Mouse (Mus musculus) C2C12 (cell line): ENCODE measurements around the gene Eogt. TPM values are rescaled to one million over a fixed set of nuclear protein-coding genes. Genes with fewer than 3 reads are reported as not detected.

Source experiments
- H3K27me3 ChIP-seq: one replicate; pipeline ENCODE4 v1.6.1; 2011; ENCODE audit not compliant: control insufficient read depth, insufficient read depth, insufficient read length
- H3K36me3 ChIP-seq: one replicate; pipeline ENCODE4 v1.6.1; 2011; ENCODE audit not compliant: control insufficient read depth, insufficient read depth
- H3K4me3 ChIP-seq: one replicate; pipeline ENCODE4 v1.5.1; 2011; ENCODE audit warnings: mild to moderate bottlenecking, control low read depth; ENCODE audit not compliant: poor library complexity, insufficient read depth, severe bottlenecking
- H3K79me2 ChIP-seq: one replicate; pipeline ENCODE4 v1.6.1; 2011; ENCODE audit not compliant: control insufficient read depth, insufficient read depth
- H3K79me3 ChIP-seq: one replicate; pipeline ENCODE4 v1.6.1; 2011; ENCODE audit warnings: low read depth, control low read depth
- H3ac ChIP-seq: one replicate; pipeline ENCODE3; 2011; ENCODE audit warnings: low read depth; ENCODE audit not compliant: control insufficient read depth, insufficient read length
- CEBPB ChIP-seq: IDR thresholded peaks from one replicate; pipeline ENCODE4 v1.6.1; 2011; ENCODE audit warnings: low read depth, mild to moderate bottlenecking, control low read depth, moderate library complexity
- CTCF ChIP-seq: IDR thresholded peaks from one replicate; pipeline ENCODE4 v1.5.1; 2011; ENCODE audit not compliant: control insufficient read depth, insufficient read depth, insufficient read length
- FOSL1 ChIP-seq: IDR thresholded peaks from one replicate; pipeline ENCODE4 v1.8.0; 2011; ENCODE audit warnings: mild to moderate bottlenecking, low read length; ENCODE audit not compliant: poor library complexity, insufficient read depth, severe bottlenecking
- MAX ChIP-seq: IDR thresholded peaks from one replicate; pipeline ENCODE4 v1.6.1; 2011; ENCODE audit warnings: mild to moderate bottlenecking, control low read depth
- MYOD1 ChIP-seq: IDR thresholded peaks from one replicate; pipeline ENCODE4 v1.6.1; 2011; ENCODE audit warnings: low read depth; ENCODE audit not compliant: control insufficient read depth, insufficient read length
- MYOG ChIP-seq: IDR thresholded peaks from one replicate; pipeline ENCODE4 v1.6.1; 2011; ENCODE audit not compliant: control insufficient read depth, insufficient read length; ENCODE audit errors: extremely low read depth
- USF1 ChIP-seq: IDR thresholded peaks from one replicate; pipeline ENCODE4 v1.6.1; 2011; ENCODE audit warnings: low read depth, mild to moderate bottlenecking, control low read depth, moderate library complexity
- polyA plus RNA-seq: library from polyadenylated mRNA; unstranded; fragments of >200 nt; fragmentation: generic; extraction: Trizol; gene quantifications from one replicate; pipeline ENCODE4 v1.2.1, GENCODE M21; 2012; ENCODE audit warnings: missing spikeins

The Eogt gene
- polyA plus RNA-seq, 1 experiment = 4.9 TPM

DNA sequence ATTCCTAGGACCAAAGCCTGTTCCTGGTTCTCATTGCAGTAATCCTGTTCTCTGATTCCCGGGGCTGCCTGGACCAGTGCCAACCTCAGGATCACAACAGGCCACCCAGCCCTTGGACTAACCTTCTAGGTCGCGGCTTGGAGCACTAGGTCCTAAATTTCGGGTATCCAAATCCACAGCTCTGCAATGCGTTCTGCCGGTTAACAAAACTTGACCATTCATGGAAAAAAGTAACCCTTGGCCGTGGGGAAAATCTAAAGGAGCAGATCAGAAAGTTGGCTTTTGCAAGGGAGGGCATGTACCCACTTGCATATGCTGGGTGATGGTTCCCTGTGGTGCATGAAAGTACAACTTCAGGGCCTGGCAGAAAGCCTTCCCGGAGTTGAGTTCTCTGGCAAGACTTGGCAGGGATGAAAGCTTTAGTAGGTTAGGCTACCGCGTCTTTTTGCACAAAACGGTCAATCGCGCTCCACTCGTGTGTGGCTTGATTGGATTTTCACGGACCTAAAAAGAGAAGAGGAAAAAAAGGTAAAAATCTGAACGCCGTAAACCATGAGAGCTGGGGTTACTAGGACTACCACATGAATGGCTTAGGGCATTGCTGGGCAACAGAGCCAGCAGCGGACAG, 1.1 kb downstream of the Eogt start:
- peaks cover 12% of the 10 kb centered on the region for H3K36me3 ChIP-seq
- TF ChIP-seq MYOG = no peak
- no peak for TF ChIP-seq USF1
- no peak for TF ChIP-seq FOSL1
- TF ChIP-seq CEBPB = no peak
- no peak for TF ChIP-seq CTCF
- no peaks in the 10 kb centered on the region for H3K27me3 ChIP-seq
- peak overlapping the region; percentile 80 for H3ac ChIP-seq
- H3K79me3 ChIP-seq = no peaks in the 10 kb centered on the region
- no peaks in the 10 kb centered on the region for H3K79me2 ChIP-seq
- peak overlapping the region; percentile 38 for H3K4me3 ChIP-seq

- TF ChIP-seq MYOD1 (no peak), MAX (no peak), CEBPB (no peak), CTCF (no peak), MYOG (no peak), USF1 (no peak), FOSL1 (no peak)
- no peaks in the 10 kb centered on the region for H3K27me3 ChIP-seq
- H3K79me3 ChIP-seq = no peaks in the 10 kb centered on the region
These were observed 3.8 kb downstream of the Eogt start for GRCm38 (mm10) chr6:97145156-97145555.

DNA sequence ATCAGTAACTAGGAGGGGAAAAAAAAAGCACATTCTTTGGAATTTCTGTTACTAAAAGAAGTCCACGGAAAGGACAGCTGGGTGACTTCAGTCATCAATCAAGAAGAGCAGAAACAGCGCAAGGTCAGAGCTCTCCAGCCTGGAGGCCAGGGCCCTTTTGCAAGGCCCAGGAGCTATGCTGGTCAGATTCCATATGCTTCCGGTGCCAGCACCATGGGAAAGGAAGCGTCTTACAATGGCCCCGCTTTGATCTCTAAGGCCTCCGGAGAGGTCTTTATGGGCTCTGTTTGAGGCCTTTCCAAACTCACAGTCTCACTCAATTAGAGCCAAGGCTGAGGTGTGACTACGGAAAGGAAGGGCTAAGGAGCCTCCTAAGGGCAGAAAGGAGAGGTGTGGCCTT, 4.6 kb downstream of the Eogt start:
- no peaks in the 10 kb centered on the region for H3K79me2 ChIP-seq
- no peaks in the 10 kb centered on the region for H3K79me3 ChIP-seq
- H3K36me3 ChIP-seq = peaks cover 6% of the 10 kb centered on the region
- H3ac ChIP-seq = no peak overlapping the region
- no peaks in the 10 kb centered on the region for H3K27me3 ChIP-seq
- no peak for TF ChIP-seq MYOG
- no peak for TF ChIP-seq MAX
- TF ChIP-seq USF1 = no peak
- H3K4me3 ChIP-seq = no peak overlapping the region

More at GRCm38 (mm10) chr6:97145156-97145555, 3.8 kb downstream of the Eogt start:
- no peaks in the 10 kb centered on the region for H3K36me3 ChIP-seq
- H3K4me3 ChIP-seq = no peak overlapping the region
- H3K79me2 ChIP-seq = no peaks in the 10 kb centered on the region
- H3ac ChIP-seq = no peak overlapping the region

DNA sequence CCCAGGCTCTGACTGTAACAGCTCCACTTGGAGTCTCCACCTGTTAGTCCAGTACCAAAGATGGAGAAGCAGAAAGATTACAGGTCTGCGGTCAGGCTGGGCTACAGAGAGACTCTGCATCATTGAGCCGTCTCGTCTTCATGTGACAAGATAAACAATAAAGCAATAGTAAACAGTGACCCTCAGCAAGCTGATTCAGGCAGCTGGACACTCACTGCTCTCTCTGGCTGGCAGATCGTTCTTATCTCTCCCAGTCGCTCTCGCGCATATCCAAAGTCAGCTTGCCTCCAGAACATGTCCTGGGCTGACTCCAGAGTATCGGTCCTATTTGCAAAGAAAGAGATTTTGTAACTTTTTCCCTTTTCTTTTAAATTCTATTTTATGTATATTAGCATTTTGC, 6.4 kb downstream of the Eogt start:
- H3K79me2 ChIP-seq = no peaks in the 10 kb centered on the region
- TF ChIP-seq CEBPB (no peak), FOSL1 (no peak), CTCF (no peak), MAX (no peak), MYOD1 (no peak)

DNA sequence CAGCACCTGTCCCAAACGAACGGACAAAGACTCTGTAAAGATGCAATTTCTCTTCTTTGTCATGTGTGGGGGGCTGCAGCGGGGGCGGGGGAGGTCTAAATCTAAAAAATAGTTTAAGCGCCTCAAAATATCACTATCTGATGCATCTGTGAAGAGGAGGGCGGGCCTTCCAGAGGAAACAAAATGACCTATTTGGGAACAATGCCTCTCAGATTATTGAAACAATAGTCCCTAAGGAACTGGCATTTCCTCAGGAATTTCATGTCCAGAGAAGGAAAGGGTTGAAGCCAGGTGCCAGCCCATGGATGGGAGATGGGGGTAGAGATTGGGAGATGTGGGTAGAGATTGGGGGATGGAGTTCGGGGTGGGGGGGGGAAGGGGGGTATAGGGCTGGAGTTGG, 7.2 kb downstream of the Eogt start:
- Histone ChIP-seq H3K4me3 (no peak overlapping the region), H3K27me3 (no peaks in the 10 kb centered on the region), H3K79me2 (no peaks in the 10 kb centered on the region), H3K36me3 (peaks cover 14% of the 10 kb centered on the region), H3ac (no peak overlapping the region), H3K79me3 (no peaks in the 10 kb centered on the region)
- TF ChIP-seq CTCF (no peak), MAX (no peak), CEBPB (no peak), USF1 (no peak), FOSL1 (no peak)

More for the DNA sequence above, 6.4 kb downstream of the Eogt start:
- no peaks in the 10 kb centered on the region for H3K27me3 ChIP-seq
- H3ac ChIP-seq = no peak overlapping the region
- no peak overlapping the region for H3K4me3 ChIP-seq
- H3K79me3 ChIP-seq = no peaks in the 10 kb centered on the region
- H3K36me3 ChIP-seq = peaks cover 14% of the 10 kb centered on the region

- no peak for TF ChIP-seq USF1
- TF ChIP-seq MYOG = no peak
- TF ChIP-seq CTCF = no peak
- Histone ChIP-seq H3ac (no peak overlapping the region), H3K36me3 (peaks cover 47% of the 10 kb centered on the region), H3K79me3 (no peaks in the 10 kb centered on the region), H3K27me3 (no peaks in the 10 kb centered on the region), H3K4me3 (no peak overlapping the region), H3K79me2 (no peaks in the 10 kb centered on the region)
These were observed 16.2 kb downstream of the Eogt start for GRCm38 (mm10) chr6:97132707-97133303.
